Mouse (Mus musculus): Measurements from ENCODE around the gene Mfap3. TPM values are rescaled to one million over a fixed set of nuclear protein-coding genes. Genes with fewer than 3 reads are reported as not detected.

Mfap3 gene
- polyA plus RNA-seq (2021; fragmentation: Nextera tagmentation) = 9.2 and 9.6 TPM in 2 replicates
- long read RNA-seq, experiment 1, full-length matches to known transcripts = 30 of 44 reads
- long read RNA-seq, experiment 1, partial matches to known transcripts = 6 of 44 reads
- long read RNA-seq, experiment 1, other reads (novel, unspliced or antisense) = 8 of 44 reads
- long read RNA-seq, experiment 2, full-length matches to known transcripts = 136 of 165 reads
- long read RNA-seq, experiment 2, partial matches to known transcripts = 13 of 165 reads
- long read RNA-seq, experiment 2, other reads (novel, unspliced or antisense) = 16 of 165 reads

GRCm38 (mm10) chr11:57518091-57518750 lies at the start of gene Mfap3, which contains the start of gene Fam114a2:
Gene Mfap3, plus strand, starts transcription at chr11:57518664.
Gene Fam114a2, minus strand, starts transcription at chr11:57518617.

Other genes starting within 250 kb of the Mfap3 start
- gene Fam114a2, start within 50 bp of the Mfap3 start, polyA plus RNA-seq (2021; fragmentation: Nextera tagmentation) = 25.3 and 27.5 TPM in 2 replicates
- gene Galnt10, start 126.8 kb downstream of the Mfap3 start, polyA plus RNA-seq (2021; fragmentation: Nextera tagmentation) = 1.0 and 1.1 TPM in 2 replicates

Measured in layer of hippocampus, adult 6 months (tissue).